Mouse (Mus musculus) forebrain, embryonic 15.5 days (tissue): ENCODE results near the gene Zfp189. TPM values are rescaled to one million over a fixed set of nuclear protein-coding genes. Genes with fewer than 3 reads are reported as not detected.
"Not testable (repeated sequence)": the region's sequence is repeated elsewhere in the genome, so short reads cannot be mapped to it uniquely, and the experiment has no call there.

Experiments used
- ATAC-seq: fragments of 200-750 bp; cut with Nextera tagmentation; replicated peaks from 2 replicates; pipeline ENCODE4 v1.8.0; 2017; ENCODE audit warnings: mild to moderate bottlenecking, moderate TSS enrichment, moderate library complexity
- H3K27ac ChIP-seq: fragments of 300-500 bp; sonication (generic); replicated peaks from 2 replicates; pipeline ENCODE4 v1.5.1; 2015; ENCODE audit warnings: mild to moderate bottlenecking, inconsistent platforms
- H3K27me3 ChIP-seq: fragments of 300-500 bp; sonication (generic); 2 replicates; pipeline ENCODE4 v1.6.1; 2015; ENCODE audit warnings: inconsistent platforms
- H3K36me3 ChIP-seq: fragments of 300-500 bp; sonication (generic); 2 replicates; pipeline ENCODE4 v1.6.1; 2015; ENCODE audit warnings: mild to moderate bottlenecking, inconsistent platforms
- H3K4me1 ChIP-seq: fragments of 300-500 bp; sonication (generic); 2 replicates; pipeline ENCODE4 v1.6.1; 2015; ENCODE audit warnings: inconsistent platforms
- H3K4me2 ChIP-seq: fragments of 300-500 bp; sonication (generic); replicated peaks from 2 replicates; pipeline ENCODE4 v1.6.1; 2015; ENCODE audit warnings: mild to moderate bottlenecking, inconsistent platforms
- H3K4me3 ChIP-seq: fragments of 300-500 bp; sonication (generic); 2 replicates; pipeline ENCODE4 v1.5.1; 2015; ENCODE audit warnings: mild to moderate bottlenecking, inconsistent platforms
- H3K9ac ChIP-seq: fragments of 300-500 bp; sonication (generic); replicated peaks from 2 replicates; pipeline ENCODE4 v1.6.1; 2015; ENCODE audit warnings: mild to moderate bottlenecking, inconsistent platforms
- H3K9me3 ChIP-seq: fragments of 300-500 bp; sonication (generic); 2 replicates; pipeline ENCODE4 v1.6.1; 2016; ENCODE audit warnings: inconsistent platforms
- WGBS: fragments of 180-500 bp; shearing (Covaris S2); methylation state at CpG from one replicate; pipeline ENCODE4 v1.1.7; 2015; ENCODE audit warnings: mixed read lengths; 5-methylcytosine and 5-hydroxymethylcytosine counted together
- polyA plus RNA-seq: library from polyadenylated mRNA; unstranded; fragments of >200 nt; fragmentation: Nextera tagmentation; extraction: Ambion mirVana; gene quantifications from 2 replicates; pipeline ENCODE4 v1.2.1, GENCODE M21; 2015

The Zfp189 gene
- 13.5 and 14.9 TPM in 2 replicates for polyA plus RNA-seq

DNA sequence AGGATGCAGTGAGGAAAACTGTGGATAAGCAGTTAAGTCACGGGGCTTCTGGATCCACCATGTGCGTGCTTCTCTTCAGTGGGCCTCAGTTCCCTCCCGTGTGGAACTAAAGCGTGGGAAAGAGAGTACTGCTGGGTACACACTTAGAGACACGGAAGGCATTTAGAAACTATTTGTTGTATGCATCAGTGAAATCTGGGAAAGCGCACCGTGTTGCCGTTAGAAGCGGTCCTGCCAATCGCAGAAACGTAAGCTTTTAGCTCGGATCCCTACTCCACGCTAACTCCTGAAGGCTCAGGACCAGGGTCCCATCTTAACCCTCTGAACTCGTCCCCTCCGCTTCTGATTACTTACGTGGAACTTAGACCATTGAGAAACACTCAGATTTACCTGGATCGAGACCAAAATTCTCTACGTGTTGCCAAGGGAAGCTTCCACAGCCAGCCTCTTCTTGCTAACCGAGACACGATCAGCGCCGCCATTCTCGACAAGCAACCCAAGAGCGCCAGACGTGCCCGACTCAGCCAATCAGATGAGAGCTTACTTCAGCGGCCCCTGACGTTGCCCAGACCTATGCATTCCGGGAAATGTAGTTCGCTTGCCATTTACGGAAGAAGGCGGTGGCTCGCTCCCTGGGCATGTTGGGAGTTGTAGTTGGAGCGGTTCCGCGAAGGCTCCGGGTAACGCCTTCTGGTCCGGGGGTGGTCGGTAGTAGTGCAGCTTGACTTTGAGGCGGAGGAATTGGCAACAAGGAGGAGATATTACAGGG lies at the start of gene Zfp189, which contains the start of gene Mrpl50:
Gene Zfp189 (plus strand): TSS at position 605 of the 769 bp plus-strand sequence.
Gene Mrpl50 (minus strand): TSS at position 522 of the 769 bp plus-strand sequence.
- H3K36me3 ChIP-seq, result peaks cover 9% of the 10 kb centered on the region
- peak within 1 kb of the TSS; percentile 77 for H3K27ac ChIP-seq
- H3K4me2 ChIP-seq, result peak within 1 kb of the TSS; percentile 70
- ATAC-seq, result peak; percentile 99
- H3K4me1 ChIP-seq, result peaks cover 32% of the 10 kb centered on the region
- H3K27me3 ChIP-seq, result no peaks in the 10 kb centered on the region
- peak within 1 kb of the TSS; percentile 67 for H3K9ac ChIP-seq
- under 1% methylated on average over 41 of the region's 41 CpGs for WGBS
- peak within 1 kb of the TSS; percentile 62 for H3K4me3 ChIP-seq
- H3K9me3 ChIP-seq, result no peaks in the 10 kb centered on the region

DNA sequence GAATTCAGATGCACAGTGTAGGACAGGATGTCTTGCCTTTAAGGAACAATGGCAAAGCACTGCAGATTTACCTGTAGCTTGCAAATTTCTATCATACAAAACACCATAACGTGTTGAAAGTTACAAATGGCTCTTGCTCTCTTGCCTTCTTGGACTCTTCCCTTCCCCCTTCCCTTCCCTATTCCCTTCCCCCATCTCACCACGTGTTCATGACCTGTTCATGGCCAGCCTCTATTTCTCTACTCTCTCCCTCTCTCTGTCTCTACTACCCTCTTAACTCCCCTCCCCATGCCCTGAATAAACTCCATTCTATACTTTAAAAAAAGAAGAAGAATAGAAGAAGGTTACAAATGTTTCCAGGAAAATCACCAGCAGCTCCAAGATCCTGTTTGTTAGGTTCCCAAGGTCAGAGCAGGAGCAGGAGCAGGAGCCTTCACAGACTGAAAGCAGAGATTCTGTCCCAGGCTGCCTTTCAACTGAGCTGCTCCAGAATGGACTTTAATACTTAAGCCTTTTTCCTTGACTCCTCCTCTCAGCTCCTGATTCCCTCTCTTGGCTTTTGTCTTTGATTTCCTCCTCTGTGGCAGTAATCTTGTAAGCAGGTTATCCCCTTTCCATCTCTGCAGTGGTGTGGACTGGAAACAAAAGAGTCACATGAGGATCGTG lies 47.4 kb upstream of the Zfp189 start, which contains the start of gene Acnat1:
Gene Acnat1 (minus strand): TSS at position 478 of the 666 bp plus-strand sequence.
- Histone ChIP-seq H3K4me2 (no peak within 1 kb of the TSS), H3K4me1 (peaks cover 3% of the 10 kb centered on the region; the same call in 1 of the 2 replicates), H3K9me3 (no peaks in the 10 kb centered on the region), H3K4me3 (no peak within 1 kb of the TSS), H3K9ac (no peak within 1 kb of the TSS), H3K36me3 (no peaks in the 10 kb centered on the region), H3K27ac (no peak within 1 kb of the TSS), H3K27me3 (no peaks in the 10 kb centered on the region)
- WGBS, result 42% methylated on average over 3 of the region's 3 CpGs
- ATAC-seq, result no peak

DNA sequence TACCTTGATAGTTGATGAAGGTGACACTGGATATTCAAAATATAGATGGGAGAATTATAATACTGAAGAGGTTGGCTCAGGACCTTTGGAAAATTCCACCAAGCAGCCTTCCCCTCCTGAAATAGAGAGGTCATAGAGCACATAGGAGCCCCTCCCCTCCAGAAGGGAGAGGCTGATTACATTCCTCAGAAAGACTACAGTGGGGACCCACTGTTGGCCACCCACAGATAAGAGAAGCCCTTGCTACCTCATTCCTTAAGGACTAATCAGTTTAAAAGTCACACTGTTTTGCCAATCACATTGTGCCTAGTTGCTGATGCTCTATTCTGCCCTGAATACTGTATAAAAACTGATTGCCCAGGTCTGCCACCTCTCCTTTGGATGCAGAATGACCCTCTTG lies 46.4 kb upstream of the Zfp189 start:
- H3K9ac ChIP-seq, result no peak overlapping the region
- H3K4me2 ChIP-seq, result no peak overlapping the region
- H3K27me3 ChIP-seq, result no peaks in the 10 kb centered on the region
- no peak overlapping the region for H3K4me3 ChIP-seq
- peaks cover 5% of the 10 kb centered on the region; the same call in 1 of the 2 replicates for H3K4me1 ChIP-seq
- H3K9me3 ChIP-seq, result no peaks in the 10 kb centered on the region
- ATAC-seq, result no peak
- H3K36me3 ChIP-seq, result no peaks in the 10 kb centered on the region
- no peak overlapping the region for H3K27ac ChIP-seq

DNA sequence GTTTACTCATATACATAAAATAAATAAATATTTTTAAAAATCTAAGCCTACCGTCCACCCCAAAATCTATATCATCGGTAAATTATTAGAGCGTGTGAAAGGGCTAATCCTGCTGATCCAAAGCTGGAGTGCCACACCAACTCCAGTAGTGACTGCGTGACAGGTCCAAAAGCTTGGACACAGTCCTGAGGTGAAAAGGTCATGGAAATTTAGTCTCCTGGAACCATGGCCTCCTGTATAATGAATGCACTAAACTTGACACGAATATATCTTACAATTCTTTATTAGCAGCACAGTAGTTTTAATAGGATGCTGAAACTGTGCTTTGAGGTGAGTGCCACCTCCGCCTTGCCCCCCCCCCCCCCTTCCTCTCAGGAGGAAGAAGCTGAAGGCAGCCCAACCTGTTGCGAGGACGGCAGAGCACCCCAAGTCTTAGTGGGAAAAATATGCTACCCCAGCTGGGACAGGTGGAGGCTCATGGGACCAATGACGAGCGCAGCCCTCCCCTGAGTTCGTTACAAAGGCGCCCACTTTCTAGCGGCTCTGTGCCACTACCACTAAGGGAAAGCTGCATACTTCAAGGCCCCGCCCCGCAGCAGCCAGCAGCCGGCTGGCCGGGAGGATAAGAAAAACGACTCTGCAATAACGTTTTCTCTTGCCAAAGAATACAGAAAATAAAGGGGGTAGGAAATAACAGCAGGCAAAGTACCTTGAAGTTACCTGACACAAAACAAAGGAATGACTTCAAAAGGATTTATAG lies 42.7 kb upstream of the Zfp189 start:
- Histone ChIP-seq H3K36me3 (no peaks in the 10 kb centered on the region), H3K27ac (no peak overlapping the region), H3K9me3 (no peaks in the 10 kb centered on the region), H3K4me3 (peak overlapping the region; percentile 14; the same call in 1 of the 2 replicates), H3K27me3 (no peaks in the 10 kb centered on the region), H3K9ac (no peak overlapping the region), H3K4me2 (peak overlapping the region; percentile 38), H3K4me1 (peaks cover 8% of the 10 kb centered on the region; the same call in 1 of the 2 replicates)
- 20% methylated on average over 19 of the region's 19 CpGs for WGBS
- ATAC-seq, result peak; percentile 60; the same call in 1 of the 2 replicates

DNA sequence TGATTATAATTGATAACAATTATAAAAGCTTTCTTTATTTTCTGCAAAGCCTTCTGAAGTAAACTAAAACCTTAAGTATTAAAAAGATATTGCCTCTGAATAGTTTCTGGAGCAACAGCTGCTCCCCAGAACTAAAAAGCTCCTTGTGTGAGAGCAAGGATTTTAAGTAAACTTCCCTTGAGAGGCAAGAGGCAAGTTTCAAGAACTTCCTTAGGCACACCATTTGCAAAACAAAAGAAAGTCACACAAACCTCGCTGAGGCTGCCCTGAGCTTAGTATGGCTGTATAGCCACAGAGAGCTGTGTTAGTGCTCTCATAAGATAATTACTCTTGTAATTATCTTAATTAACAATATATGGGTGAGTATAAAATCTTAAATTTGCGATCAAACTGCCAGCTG lies 41.9 kb upstream of the Zfp189 start:
- H3K9ac ChIP-seq, H3K27me3 ChIP-seq, H3K9me3 ChIP-seq, ATAC-seq, H3K4me2 ChIP-seq, H3K27ac ChIP-seq, H3K36me3 ChIP-seq, H3K4me1 ChIP-seq, H3K4me3 ChIP-seq: not testable (repeated sequence)
- WGBS, result 16% methylated on average over 2 of the region's 2 CpGs

DNA sequence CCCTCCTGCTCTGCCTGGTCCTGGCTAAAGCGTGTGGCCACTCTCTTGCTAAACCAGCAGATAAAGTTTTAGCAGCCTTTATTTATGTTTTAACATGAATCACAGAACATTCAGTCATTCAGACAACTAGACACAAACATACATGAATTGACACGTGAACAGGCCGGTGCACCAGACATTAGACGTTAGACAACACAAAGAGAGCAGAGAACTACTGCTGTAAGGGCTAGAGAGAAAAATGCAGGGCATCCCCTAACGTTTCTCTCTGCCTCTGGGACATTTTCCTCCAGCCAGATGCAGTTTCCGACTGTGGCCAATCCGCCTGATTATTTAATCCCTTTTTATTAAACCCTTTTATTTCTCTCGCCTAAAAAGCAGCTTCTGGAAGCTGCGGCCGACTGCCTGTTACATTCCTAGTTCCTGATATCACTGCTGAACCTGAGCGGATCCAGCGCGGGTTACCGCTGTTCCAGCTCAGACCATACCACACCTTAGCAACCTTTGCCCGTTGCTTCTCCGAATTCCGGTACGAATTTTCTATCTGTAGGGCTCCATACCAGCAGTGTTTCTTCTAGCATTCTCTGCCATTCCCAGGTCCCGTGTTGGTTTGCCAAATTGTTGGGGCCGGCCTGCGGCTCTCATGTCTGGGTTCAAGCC lies 40.7 kb upstream of the Zfp189 start:
- WGBS, result 30% methylated on average over 21 of the region's 21 CpGs
- 0 out of 2 replicates have a peak overlapping the region, but pooled peaks have one; percentile 12 for H3K4me2 ChIP-seq

DNA sequence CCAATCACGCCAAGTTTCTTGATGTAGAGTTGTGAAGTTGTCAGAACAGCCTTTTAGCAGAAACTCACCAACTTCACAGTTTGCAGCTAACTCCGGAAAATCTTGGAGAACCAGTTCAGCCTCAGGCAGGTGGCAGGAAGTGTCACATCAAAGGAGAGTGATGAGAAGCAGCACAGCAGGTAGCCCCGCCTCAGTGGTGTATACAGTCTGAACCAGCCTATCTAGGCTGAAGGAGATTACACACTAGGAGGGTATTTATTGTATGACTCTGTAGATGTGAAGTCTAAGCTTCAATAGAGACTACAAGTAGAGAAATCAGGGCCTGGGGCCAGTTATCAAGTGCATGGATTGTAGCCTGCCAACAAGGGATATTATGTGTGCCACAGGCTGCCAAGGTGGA lies 40.1 kb upstream of the Zfp189 start:
- no peak overlapping the region for H3K4me2 ChIP-seq
- H3K9me3 ChIP-seq, result no peaks in the 10 kb centered on the region
- WGBS, result 59% methylated on average over 3 of the region's 3 CpGs
- no peak overlapping the region for H3K27ac ChIP-seq
- no peak for ATAC-seq
- H3K36me3 ChIP-seq, result no peaks in the 10 kb centered on the region
- no peak overlapping the region for H3K9ac ChIP-seq
- H3K4me3 ChIP-seq, result no peak overlapping the region
- peaks cover 8% of the 10 kb centered on the region; the same call in 1 of the 2 replicates for H3K4me1 ChIP-seq
- no peaks in the 10 kb centered on the region for H3K27me3 ChIP-seq

More for the DNA sequence above, 40.7 kb upstream of the Zfp189 start:
- Histone ChIP-seq H3K9ac (no peak overlapping the region), H3K9me3 (no peaks in the 10 kb centered on the region), H3K27ac (no peak overlapping the region), H3K4me3 (no peak overlapping the region), H3K36me3 (no peaks in the 10 kb centered on the region), H3K4me1 (peaks cover 8% of the 10 kb centered on the region; the same call in 1 of the 2 replicates), H3K27me3 (no peaks in the 10 kb centered on the region)
- ATAC-seq, result no peak

DNA sequence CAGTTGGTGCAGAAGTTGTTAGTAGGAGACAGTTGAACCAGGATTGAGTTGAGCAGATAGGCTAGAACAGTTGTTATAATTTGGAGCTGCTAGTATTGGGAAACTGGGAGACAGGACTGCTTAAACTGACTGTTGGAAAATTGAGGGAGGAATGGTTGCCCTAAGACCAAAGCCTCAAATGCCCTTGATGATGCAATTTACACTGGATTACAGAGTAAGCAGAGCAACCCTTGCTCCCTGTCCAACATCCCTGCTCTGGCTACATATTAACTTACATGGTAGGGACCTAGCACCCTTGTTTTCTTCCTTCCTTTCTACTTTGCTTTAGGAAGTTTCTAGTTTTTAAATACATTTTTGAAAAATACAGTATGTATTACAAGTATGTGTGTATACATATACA lies 35.5 kb upstream of the Zfp189 start:
- no peak for ATAC-seq
- Histone ChIP-seq H3K4me3 (no peak overlapping the region), H3K27me3 (no peaks in the 10 kb centered on the region), H3K4me2 (no peak overlapping the region), H3K9me3 (no peaks in the 10 kb centered on the region), H3K4me1 (no peaks in the 10 kb centered on the region), H3K36me3 (no peaks in the 10 kb centered on the region), H3K9ac (no peak overlapping the region), H3K27ac (no peak overlapping the region)

DNA sequence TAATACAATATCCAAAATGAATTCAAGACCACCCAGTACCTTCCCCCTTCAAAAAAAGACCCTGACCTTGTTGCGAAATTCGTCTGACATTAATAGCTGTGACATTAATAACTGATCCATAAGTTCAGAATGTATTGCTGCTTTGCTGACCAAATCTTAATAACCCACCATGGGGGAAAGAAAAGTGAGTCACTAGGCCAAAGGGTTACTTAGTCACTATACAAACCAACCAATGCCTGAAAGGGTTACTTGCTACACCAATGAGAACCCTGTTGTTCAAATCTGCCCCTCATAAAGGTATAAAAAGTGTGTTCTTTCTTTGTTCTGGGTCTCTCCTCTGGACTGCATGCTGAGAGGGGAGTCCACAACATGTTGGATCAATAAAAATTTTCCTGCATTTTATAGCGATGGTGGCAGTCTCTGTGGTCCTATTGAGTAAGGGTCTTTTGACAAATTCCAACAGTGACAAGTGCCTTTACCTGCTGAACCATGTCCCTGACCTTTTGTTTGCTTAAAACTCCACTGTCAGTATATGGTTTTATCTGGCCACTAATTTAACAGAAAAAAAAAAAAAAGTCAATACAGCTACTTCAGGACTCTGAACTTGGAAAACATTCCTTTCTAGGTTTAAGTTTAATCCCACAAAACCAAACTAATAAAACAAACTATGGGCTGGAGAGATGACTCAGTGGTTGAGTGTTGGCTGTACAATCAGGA lies 34.9 kb upstream of the Zfp189 start:
- ATAC-seq, H3K4me3 ChIP-seq, H3K4me2 ChIP-seq, H3K9me3 ChIP-seq, H3K27ac ChIP-seq, H3K9ac ChIP-seq, H3K4me1 ChIP-seq, H3K27me3 ChIP-seq, H3K36me3 ChIP-seq: not testable (repeated sequence)
- WGBS, result 76% methylated on average over 3 of the region's 3 CpGs

DNA sequence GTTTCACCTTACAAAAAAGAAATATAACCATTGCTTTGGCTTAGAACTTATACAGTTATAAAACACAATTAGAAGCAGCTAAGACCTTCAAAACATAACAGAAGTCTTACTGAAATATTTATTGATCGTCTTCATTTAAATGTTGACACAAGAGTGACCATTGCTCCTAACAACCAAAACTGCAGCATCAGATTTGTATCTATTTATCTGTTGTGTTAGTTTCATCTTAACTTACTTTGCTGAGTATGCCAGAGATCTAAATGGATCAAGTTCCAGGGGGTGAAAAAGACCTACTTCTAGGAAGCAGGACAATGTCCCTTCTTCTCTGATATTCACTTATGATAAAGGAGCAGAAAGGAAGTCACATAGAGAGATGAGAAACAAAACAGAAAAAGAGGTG lies 17.4 kb upstream of the Zfp189 start:
- Histone ChIP-seq H3K27me3 (no peaks in the 10 kb centered on the region), H3K4me2 (no peak overlapping the region), H3K36me3 (no peaks in the 10 kb centered on the region), H3K9ac (no peak overlapping the region), H3K27ac (no peak overlapping the region), H3K9me3 (no peaks in the 10 kb centered on the region), H3K4me1 (no peaks in the 10 kb centered on the region), H3K4me3 (no peak overlapping the region)
- 93% methylated on average over 1 of the region's 1 CpGs for WGBS
- ATAC-seq, result no peak

DNA sequence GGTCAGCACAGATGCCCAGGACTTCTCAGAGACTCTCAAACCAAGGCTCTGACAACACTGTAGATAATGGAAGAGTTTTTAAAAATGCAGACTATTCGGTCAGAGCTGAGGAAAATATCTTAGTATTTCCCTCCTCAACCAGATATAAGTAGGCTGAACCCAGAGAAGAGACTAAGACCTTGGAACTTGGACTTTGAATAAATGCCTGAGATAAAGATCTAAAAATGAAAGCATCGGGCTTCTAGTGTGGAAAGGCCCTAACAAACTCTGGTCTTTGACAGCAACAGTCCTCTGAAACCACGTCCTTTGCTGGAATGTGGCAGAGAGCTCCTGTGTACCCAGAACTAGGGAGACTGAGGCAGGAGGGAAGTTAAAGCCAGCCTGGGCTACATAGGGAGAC lies 14.6 kb upstream of the Zfp189 start, which contains the start of gene Baat:
Gene Baat (minus strand): TSS at position 172 of the 400 bp plus-strand sequence.
- 87% methylated on average over 3 of the region's 3 CpGs for WGBS

More for the DNA sequence above, 14.6 kb upstream of the Zfp189 start, which contains the start of gene Baat:
- Histone ChIP-seq H3K9ac (no peak within 1 kb of the TSS), H3K9me3 (no peaks in the 10 kb centered on the region), H3K4me1 (no peaks in the 10 kb centered on the region), H3K36me3 (no peaks in the 10 kb centered on the region), H3K4me2 (no peak within 1 kb of the TSS), H3K27ac (no peak within 1 kb of the TSS), H3K27me3 (no peaks in the 10 kb centered on the region), H3K4me3 (no peak within 1 kb of the TSS)
- ATAC-seq, result no peak
